Mouse (Mus musculus): ENCODE data around the gene H2-Eb2. TPM values are rescaled to one million over a fixed set of nuclear protein-coding genes. Genes with fewer than 3 reads are reported as not detected.

Gene H2-Eb2
- polyA plus RNA-seq, 1 experiment = 10.0 TPM

DNA sequence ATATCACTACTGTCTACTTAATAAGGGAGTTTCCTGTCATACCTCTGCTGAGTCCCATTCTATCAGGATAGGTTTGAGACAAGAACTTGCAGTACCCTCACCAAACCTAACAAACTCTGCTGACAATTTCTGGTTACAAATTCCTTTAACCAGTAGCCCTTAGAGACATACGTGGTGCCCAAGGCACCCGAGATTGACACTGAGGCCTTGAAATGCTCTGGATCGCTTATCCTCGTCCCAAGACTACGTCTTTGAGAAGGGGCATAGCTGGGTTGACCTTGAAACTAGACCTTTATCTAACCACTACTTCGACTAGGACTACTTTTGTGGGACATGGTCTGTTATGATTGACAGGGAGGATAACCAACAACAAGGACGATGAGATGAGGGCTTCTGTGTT is 20.0 kb downstream of the H2-Eb2 start:
- Histone ChIP-seq H3K27me3 (ENCODE audit: control insufficient read depth, insufficient read depth, low read length) (no peaks in the 10 kb centered on the region), H3K4me3 (ENCODE audit: control insufficient read depth, insufficient read depth, low read length) (no peak overlapping the region), H3K4me1 (replicated peaks; ENCODE audit: control insufficient read depth, insufficient read depth, low read length) (no peaks in the 10 kb centered on the region), H3K36me3 (ENCODE audit: control insufficient read depth, insufficient read depth, low read length) (no peaks in the 10 kb centered on the region), H3K27ac (ENCODE audit: control insufficient read depth, insufficient read depth, low read length) (no peak overlapping the region)
- DNase-seq = no peak
- 86% methylated on average over 7 of the region's 7 CpGs for WGBS
- TF ChIP-seq POLR2A (IDR thresholded peaks at IDR 0.05; ENCODE audit: control insufficient read depth, extremely low read depth, insufficient read depth, low read length, poor library complexity) = no peak
- TF ChIP-seq CTCF (IDR thresholded peaks at IDR 0.05; ENCODE audit: borderline replicate concordance, control insufficient read depth, extremely low read depth, insufficient read depth, low read length, poor library complexity) = no peak

DNA sequence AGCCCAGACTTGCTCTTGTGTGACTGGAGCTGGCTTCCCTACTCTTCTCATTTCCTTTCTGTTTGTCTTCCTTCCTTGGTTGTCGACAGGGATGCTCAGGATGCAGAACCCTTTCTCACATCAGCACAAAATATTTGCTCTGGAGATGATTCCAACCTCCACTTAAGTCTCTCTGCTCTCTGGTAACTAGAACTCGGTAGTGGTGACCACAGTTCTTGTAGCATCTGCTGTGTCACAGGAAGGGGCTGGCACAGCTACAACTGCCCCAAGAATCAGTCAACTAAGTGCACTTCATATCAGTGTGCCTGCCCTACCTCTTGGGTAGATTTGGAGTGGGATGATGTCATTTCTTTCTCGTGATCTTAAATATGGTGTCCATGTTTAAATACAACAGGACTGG is 20.6 kb downstream of the H2-Eb2 start:
- WGBS = 14% methylated on average over 3 of the region's 3 CpGs
- Histone ChIP-seq H3K27me3 (ENCODE audit: control insufficient read depth, insufficient read depth, low read length) (no peaks in the 10 kb centered on the region), H3K27ac (ENCODE audit: control insufficient read depth, insufficient read depth, low read length) (no peak overlapping the region), H3K4me3 (ENCODE audit: control insufficient read depth, insufficient read depth, low read length) (no peak overlapping the region), H3K4me1 (replicated peaks; ENCODE audit: control insufficient read depth, insufficient read depth, low read length) (no peaks in the 10 kb centered on the region), H3K36me3 (ENCODE audit: control insufficient read depth, insufficient read depth, low read length) (no peaks in the 10 kb centered on the region)
- no peak for TF ChIP-seq CTCF (IDR thresholded peaks at IDR 0.05; ENCODE audit: borderline replicate concordance, control insufficient read depth, extremely low read depth, insufficient read depth, low read length, poor library complexity)
- no peak for TF ChIP-seq POLR2A (IDR thresholded peaks at IDR 0.05; ENCODE audit: control insufficient read depth, extremely low read depth, insufficient read depth, low read length, poor library complexity)
- no peak for DNase-seq

DNA sequence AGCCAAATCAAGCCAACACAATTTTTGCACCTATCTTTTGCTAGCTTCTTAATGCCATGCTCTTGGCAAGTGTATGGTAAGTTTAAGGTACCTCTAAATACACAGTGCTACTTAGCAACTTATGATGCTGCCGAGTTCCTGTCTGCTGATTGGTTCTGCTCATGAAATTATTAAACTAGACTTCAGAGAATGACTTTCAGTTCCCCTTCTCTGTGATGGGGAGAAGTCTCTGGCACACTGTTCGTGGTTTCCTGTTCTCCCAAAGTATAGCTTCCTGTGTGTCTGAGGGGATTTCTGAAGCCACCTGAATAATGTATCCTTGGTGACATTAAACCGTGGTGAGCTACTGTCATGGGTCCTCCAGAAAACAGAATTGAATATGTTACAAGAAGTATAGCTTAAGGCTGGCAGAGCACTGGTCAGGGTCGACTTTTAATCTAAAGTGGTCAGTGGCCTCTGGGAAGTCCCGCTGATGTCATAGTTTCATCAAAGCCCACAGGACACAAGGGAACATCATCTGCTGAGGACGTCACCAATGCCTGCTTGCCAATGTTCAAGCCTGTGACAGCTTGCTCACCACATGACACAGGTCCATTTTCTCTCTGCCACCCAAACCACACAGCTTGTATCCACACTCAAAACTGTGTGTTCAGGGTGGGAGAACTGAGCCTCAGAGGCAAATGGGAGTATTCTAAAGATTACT is 22.3 kb downstream of the H2-Eb2 start:
- no peaks in the 10 kb centered on the region for H3K27me3 ChIP-seq (ENCODE audit: control insufficient read depth, insufficient read depth, low read length)
- H3K4me1 ChIP-seq (replicated peaks; ENCODE audit: control insufficient read depth, insufficient read depth, low read length) = no peaks in the 10 kb centered on the region
- TF ChIP-seq POLR2A (IDR thresholded peaks at IDR 0.05; ENCODE audit: control insufficient read depth, extremely low read depth, insufficient read depth, low read length, poor library complexity) (no peak), CTCF (IDR thresholded peaks at IDR 0.05; ENCODE audit: borderline replicate concordance, control insufficient read depth, extremely low read depth, insufficient read depth, low read length, poor library complexity) (no peak)
- no peak overlapping the region for H3K4me3 ChIP-seq (ENCODE audit: control insufficient read depth, insufficient read depth, low read length)
- peak overlapping the region; percentile 29; the same call in 1 of the 2 replicates for H3K27ac ChIP-seq (ENCODE audit: control insufficient read depth, insufficient read depth, low read length)
- peak; percentile 54 for DNase-seq
- H3K36me3 ChIP-seq (ENCODE audit: control insufficient read depth, insufficient read depth, low read length) = no peaks in the 10 kb centered on the region
- 7% methylated on average over 6 of the region's 6 CpGs for WGBS

DNA sequence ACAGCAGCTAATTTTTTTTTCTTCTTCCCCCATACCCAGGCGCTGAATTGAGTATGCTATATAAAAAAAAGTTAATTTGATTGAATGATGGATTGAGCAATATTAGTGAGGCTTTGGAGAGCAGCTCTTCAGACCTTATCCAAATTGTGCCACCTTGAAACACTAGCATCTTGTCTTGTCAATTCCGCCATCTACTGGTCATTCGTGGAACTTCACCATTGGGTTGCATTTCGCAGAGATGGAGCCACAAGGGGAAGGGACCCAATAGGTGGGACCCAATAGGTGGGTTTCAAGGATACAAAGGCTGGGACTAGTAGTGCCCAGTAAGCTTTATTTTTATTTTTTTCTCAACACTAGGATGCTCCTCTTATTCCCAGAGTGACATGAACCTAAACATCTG is 24.0 kb downstream of the H2-Eb2 start:
- TF ChIP-seq POLR2A (IDR thresholded peaks at IDR 0.05; ENCODE audit: control insufficient read depth, extremely low read depth, insufficient read depth, low read length, poor library complexity) (no peak), CTCF (IDR thresholded peaks at IDR 0.05; ENCODE audit: borderline replicate concordance, control insufficient read depth, extremely low read depth, insufficient read depth, low read length, poor library complexity) (no peak)
- Histone ChIP-seq H3K4me3 (ENCODE audit: control insufficient read depth, insufficient read depth, low read length) (no peak overlapping the region), H3K27me3 (ENCODE audit: control insufficient read depth, insufficient read depth, low read length) (no peaks in the 10 kb centered on the region), H3K36me3 (ENCODE audit: control insufficient read depth, insufficient read depth, low read length) (no peaks in the 10 kb centered on the region), H3K4me1 (replicated peaks; ENCODE audit: control insufficient read depth, insufficient read depth, low read length) (peaks cover under 1% of the 10 kb centered on the region; the same call in 1 of the 2 replicates), H3K27ac (ENCODE audit: control insufficient read depth, insufficient read depth, low read length) (no peak overlapping the region)
- 3% methylated on average over 4 of the region's 4 CpGs for WGBS
- DNase-seq = peak; percentile 84

DNA sequence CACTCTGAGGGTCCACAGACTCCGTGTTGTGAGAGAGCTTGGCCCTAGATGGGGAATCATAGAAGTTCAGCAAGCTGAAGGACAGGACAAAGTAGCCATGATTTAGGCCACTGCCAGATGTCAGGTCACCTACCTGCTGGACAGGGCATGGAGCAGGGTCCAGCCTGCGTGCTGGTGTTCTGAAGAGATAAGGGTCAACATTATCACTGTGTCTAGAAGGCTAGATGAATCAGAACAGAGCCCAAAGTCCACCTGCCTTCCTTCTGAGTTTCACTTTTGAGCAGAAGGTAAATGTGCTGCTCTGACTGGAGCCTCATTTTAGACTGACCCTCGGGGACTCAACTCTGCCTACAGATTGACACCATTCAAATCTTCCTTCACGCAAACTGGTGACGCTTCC is 29.1 kb downstream of the H2-Eb2 start, which contains the start of gene Btnl2:
Gene Btnl2 (plus strand): TSS at position 284 of the 400 bp plus-strand sequence.
- no peaks in the 10 kb centered on the region for H3K36me3 ChIP-seq (ENCODE audit: control insufficient read depth, insufficient read depth, low read length)
- no peak within 1 kb of the TSS for H3K4me3 ChIP-seq (ENCODE audit: control insufficient read depth, insufficient read depth, low read length)
- H3K27me3 ChIP-seq (ENCODE audit: control insufficient read depth, insufficient read depth, low read length) = no peaks in the 10 kb centered on the region
- H3K27ac ChIP-seq (ENCODE audit: control insufficient read depth, insufficient read depth, low read length) = no peak within 1 kb of the TSS
- H3K4me1 ChIP-seq (replicated peaks; ENCODE audit: control insufficient read depth, insufficient read depth, low read length) = peaks cover 8% of the 10 kb centered on the region
- DNase-seq = no peak
- WGBS = 87% methylated on average over 5 of the region's 5 CpGs
- TF ChIP-seq POLR2A (IDR thresholded peaks at IDR 0.05; ENCODE audit: control insufficient read depth, extremely low read depth, insufficient read depth, low read length, poor library complexity) (no peak), CTCF (IDR thresholded peaks at IDR 0.05; ENCODE audit: borderline replicate concordance, control insufficient read depth, extremely low read depth, insufficient read depth, low read length, poor library complexity) (no peak)

DNA sequence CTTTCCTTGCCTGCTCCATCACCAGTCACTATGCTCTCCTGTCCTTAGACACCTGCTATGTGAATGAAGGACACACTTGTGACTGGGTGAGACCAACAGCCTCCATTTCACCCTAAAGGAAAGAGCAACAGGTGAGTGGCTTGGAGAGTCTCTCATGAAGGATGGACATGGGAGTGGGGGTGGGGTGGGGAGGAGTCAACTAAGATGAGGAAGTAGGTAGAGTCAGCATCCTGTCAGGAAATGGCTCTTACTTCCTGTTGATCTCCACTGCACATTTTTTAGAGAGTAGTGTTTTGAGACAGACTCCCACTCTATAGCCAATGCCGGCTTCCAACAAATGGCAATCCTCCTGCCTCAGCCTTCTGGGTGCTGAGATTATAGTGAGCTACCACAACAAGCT is 29.5 kb downstream of the H2-Eb2 start:
- Histone ChIP-seq H3K4me1 (replicated peaks; ENCODE audit: control insufficient read depth, insufficient read depth, low read length) (peaks cover 8% of the 10 kb centered on the region), H3K36me3 (ENCODE audit: control insufficient read depth, insufficient read depth, low read length) (no peaks in the 10 kb centered on the region), H3K27me3 (ENCODE audit: control insufficient read depth, insufficient read depth, low read length) (no peaks in the 10 kb centered on the region), H3K4me3 (ENCODE audit: control insufficient read depth, insufficient read depth, low read length) (no peak overlapping the region), H3K27ac (ENCODE audit: control insufficient read depth, insufficient read depth, low read length) (no peak overlapping the region)
- 39% methylated on average over 1 of the region's 1 CpGs for WGBS
- DNase-seq = peak; percentile 16
- TF ChIP-seq POLR2A (IDR thresholded peaks at IDR 0.05; ENCODE audit: control insufficient read depth, extremely low read depth, insufficient read depth, low read length, poor library complexity) = no peak
- no peak for TF ChIP-seq CTCF (IDR thresholded peaks at IDR 0.05; ENCODE audit: borderline replicate concordance, control insufficient read depth, extremely low read depth, insufficient read depth, low read length, poor library complexity)
